Mouse (Mus musculus): ENCODE results near the gene Arl9. TPM values are rescaled to one million over a fixed set of nuclear protein-coding genes. Genes with fewer than 3 reads are reported as not detected.

The Arl9 gene
- polyA plus RNA-seq (2017; shearing (Covaris generic)): under 1 TPM in 1 of 2 experiments, not detected in 1; 0.47 TPM

DNA sequence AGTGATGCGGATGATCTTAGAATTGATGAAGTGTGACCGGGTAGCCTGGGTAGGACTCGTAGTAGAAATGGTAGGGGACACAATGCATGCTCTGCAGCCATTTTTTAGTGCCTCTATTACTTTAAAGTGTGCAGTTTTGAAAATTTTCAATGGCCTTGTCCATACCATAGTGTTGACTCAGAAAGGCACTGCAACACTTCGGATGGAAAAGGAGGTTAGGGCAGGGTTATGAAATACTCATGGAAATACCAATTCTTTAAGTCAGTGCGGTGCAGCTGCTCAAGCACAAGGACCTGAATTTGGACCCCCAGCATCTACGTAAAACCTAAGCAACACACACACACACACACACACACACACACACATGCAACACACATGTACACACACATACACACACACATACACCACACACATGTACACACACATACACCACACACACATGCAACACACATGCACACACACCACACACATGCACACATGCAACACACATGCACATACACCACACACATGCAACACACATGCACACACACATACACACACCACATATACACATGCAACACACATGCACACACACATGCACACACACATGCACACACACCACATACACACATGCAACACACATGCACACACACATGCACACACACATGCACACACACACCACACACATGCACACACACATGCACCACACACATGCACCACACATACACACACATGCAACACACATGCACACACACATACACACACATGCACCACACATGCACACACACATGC lies at the start of gene Arl9:
Gene Arl9, plus strand, starts transcription at position 5 of the 771 bp plus-strand sequence.

DNA sequence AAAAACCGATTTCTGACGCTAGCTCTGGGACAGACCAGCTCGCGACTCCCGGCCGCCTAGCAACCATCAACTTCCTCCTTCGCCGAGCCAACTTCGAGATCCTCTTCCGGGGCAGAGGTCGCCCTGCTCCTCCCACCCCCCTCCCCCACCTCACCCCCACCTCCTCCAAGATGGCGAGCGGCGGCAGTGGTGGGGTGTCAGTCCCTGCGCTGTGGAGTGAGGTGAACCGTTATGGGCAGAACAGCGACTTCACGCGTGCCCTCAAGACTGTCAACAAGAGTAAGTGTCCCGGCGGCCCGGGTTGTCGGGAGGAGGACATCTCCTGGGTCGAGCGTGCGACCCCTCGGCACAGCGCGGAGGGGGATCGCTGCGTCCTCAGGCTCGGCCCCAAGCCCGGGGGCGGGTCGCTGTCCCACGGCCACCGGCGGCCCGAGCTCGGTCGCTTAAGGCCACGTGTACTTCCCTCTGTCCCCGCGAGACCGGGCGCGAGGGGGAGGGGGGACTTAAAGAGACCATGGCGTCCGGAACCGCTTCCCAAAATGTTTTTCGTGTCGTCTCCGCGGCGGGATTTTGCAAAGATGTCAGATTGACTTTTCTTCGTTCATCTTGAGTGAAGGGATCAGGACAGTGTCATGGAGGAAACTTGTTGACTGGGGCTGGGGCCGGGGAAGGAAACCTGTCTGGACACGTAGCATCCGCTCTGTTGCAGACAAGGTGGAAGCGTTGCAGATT lies 29.1 kb upstream of the Arl9 start, which contains the start of gene Srp72:
Gene Srp72, plus strand, starts transcription at position 130 of the 732 bp plus-strand sequence.

DNA sequence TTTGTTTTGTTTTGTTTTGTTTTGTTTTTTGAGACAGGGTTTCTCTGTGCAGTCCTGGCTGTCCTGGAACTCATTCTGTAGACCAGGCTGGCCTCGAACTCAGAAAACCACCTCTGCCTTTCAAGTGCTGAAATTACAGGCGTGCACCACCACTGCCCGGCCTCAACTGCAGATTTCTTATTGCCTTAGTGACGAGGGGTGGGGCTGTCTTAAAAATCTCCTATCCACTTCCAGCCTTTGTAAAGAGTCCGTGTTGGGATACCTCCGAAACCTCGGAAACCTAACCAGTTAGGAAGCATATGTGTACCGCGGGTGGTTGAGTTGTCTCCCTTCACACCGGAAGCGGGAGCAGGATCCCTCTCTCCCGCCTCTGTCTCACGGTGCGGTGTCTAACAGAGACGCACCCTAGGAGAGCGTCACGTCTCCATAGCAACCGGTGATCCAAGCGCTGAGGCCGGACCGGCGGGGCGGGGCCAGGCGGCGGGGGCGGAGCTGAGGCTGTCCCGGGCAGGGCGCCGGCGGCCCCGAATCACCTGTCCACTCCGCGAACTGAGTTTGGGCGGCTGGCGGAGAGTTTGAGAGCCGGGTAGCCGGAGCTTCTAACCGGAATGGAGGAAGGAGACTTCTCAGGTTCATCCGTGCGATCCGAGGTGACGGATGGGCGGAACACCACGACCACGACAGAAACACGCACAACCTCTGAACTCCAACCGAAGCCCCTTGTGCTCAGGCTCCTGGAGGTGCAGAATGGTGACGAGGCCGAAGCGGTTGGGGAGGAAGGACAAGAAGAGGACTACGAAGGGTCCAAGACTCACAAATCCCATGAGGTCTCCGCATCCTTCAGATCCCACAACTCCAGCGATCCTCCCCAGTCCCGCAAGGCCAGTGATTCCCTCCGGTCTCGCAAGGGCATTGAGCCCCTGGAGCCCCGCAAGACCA lies 12.0 kb downstream of the Arl9 start, which contains the start of gene Thegl:
Gene Thegl, plus strand, starts transcription at position 480 of the 939 bp plus-strand sequence.

Other genes with a start within 250 kb of the Arl9 start
- gene Aasdh, start 98.5 kb upstream of the Arl9 start, polyA plus RNA-seq (2017; shearing (Covaris generic)): 10 to 100 TPM; 12.0 to 16.1 TPM
- 100 to 1,000 TPM; 128 to 143 TPM for gene Paics, start 52.7 kb upstream of the Arl9 start, polyA plus RNA-seq (2017; shearing (Covaris generic))
- 10 to 100 TPM; 36.2 to 40.3 TPM for gene Ppat, start 52.5 kb upstream of the Arl9 start, polyA plus RNA-seq (2017; shearing (Covaris generic))
- gene Srp72, start 29.4 kb upstream of the Arl9 start, polyA plus RNA-seq (2017; shearing (Covaris generic)): 100 to 1,000 TPM in 1 of 2 experiments, 10 to 100 TPM in 1; 89.2 to 103 TPM
- under 1 TPM in 1 of 2 experiments, not detected in 1; 0.14 TPM for gene Thegl, start 12.0 kb downstream of the Arl9 start, polyA plus RNA-seq (2017; shearing (Covaris generic))
- 100 to 1,000 TPM; 230 to 397 TPM for gene Hopx, start 111.1 kb downstream of the Arl9 start, polyA plus RNA-seq (2017; shearing (Covaris generic))
- under 1 TPM in 1 of 2 experiments, not detected in 1; 0.28 TPM for gene Spink2, start 207.4 kb downstream of the Arl9 start, polyA plus RNA-seq (2017; shearing (Covaris generic))